Mouse (Mus musculus): ENCODE data around the gene Fahd2a. TPM values are rescaled to one million over a fixed set of nuclear protein-coding genes. Genes with fewer than 3 reads are reported as not detected.
A peak's percentile ranks its signal among the peaks of the same experiment; 100 is the strongest.

Fahd2a gene
- polyA plus RNA-seq, 1 experiment from 2014 or later: 14.0 TPM

DNA sequence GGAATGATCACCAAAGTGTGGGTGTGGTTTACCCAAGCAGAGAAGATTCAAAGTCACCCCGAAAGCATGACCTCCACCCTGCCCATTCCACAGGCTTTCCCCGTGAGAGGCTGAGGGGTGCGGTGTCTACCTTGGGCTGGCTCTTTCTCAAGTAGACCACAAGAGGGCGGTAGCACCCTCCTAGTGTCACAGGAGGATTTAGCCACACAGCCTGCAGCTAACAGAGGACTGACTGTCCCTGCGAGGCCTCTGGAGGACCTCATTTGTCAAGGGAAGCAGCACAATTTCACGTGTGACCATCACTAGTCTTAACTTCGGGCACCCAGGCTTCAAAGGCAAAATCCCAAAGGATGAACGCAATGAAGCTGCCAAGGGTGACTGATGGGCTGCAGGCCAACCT, 17.9 kb upstream of the Fahd2a start:
- H3K27me3 ChIP-seq: peaks cover 25% of the 10 kb centered on the region
- H3K4me3 ChIP-seq (replicated peaks): no peak overlapping the region
- H3K9ac ChIP-seq: no peak overlapping the region
- no peaks in the 10 kb centered on the region for H3K9me3 ChIP-seq (replicated peaks)
- no peaks in the 10 kb centered on the region for H3K36me3 ChIP-seq (replicated peaks)
- no peaks in the 10 kb centered on the region for H3K4me1 ChIP-seq (replicated peaks)
- no peak overlapping the region for H3K4me2 ChIP-seq
- 8% methylated on average over 8 of the region's 8 CpGs for WGBS (ENCODE audit: insufficient replicate concordance)
- no peak overlapping the region for H3K27ac ChIP-seq (replicated peaks)
- ATAC-seq (ENCODE audit: insufficient read depth): no peak

DNA sequence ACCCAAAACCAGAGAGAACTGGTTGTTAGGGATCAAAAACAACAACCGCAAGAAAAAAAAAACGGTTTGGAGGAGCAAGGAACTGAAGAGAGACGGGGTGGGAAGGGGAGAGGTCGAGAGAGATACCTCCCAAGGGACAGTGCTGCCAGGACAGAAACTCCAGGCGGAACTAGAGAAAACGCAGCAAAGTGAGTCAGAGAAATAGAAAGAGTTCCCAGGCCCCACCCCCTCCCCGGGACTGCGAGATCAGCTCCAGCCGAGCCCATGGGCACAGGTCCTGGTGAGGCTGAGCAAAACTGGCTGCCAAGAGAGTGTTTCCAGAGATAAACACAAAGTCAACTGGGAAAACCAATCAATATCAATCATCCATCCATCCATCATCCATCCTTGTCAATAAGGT, 17.0 kb upstream of the Fahd2a start:
- Histone ChIP-seq H3K4me3 (replicated peaks) (no peak overlapping the region), H3K36me3 (replicated peaks) (no peaks in the 10 kb centered on the region), H3K27ac (replicated peaks) (no peak overlapping the region), H3K4me2 (no peak overlapping the region), H3K27me3 (peaks cover 30% of the 10 kb centered on the region), H3K9me3 (replicated peaks) (no peaks in the 10 kb centered on the region), H3K4me1 (replicated peaks) (no peaks in the 10 kb centered on the region), H3K9ac (no peak overlapping the region)
- 44% methylated on average over 9 of the region's 9 CpGs for WGBS (ENCODE audit: insufficient replicate concordance)
- ATAC-seq (ENCODE audit: insufficient read depth): no peak

DNA sequence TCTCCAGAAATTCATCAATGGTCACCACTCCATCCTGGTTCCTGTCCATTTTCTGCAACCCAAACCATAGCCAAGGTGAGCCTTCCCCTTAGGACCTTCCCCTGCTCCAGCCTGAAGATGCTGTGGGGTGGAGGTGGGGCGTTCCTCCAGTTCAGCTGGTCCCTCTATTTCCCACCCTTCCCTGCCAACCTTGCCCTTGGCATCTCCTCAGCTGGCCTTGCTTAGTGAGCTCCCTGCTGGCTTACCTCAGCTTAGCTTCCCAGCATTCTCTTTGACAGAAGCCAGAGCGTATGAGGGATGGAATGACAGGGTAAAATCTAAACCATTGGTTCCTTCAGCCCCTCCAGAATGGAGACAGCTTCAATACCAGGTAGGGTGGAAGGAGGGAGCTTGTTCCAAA, 15.0 kb upstream of the Fahd2a start:
- no peak overlapping the region for H3K27ac ChIP-seq (replicated peaks)
- WGBS (ENCODE audit: insufficient replicate concordance): 67% methylated on average over 2 of the region's 2 CpGs

DNA sequence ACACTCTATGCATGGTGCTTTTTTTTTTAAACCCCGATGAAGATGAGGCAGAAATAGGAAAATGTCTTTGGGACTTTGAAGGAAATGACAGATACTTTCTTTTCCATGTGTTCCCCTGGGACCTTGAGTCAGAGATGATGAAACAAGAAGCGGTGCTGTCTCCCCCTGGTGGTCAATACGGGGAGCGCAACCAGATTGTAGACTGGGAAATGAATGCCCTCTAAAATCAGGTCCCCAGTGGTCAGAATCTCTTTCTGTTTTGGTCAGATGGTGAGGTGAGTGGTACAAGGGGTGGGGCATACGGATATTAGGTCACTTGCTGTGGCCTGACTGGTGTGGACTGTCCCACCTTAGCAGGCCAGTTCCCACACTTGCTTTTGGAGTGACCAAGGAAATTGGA, 9.4 kb upstream of the Fahd2a start:
- no peak overlapping the region for H3K27ac ChIP-seq (replicated peaks)
- no peak overlapping the region for H3K4me2 ChIP-seq
- H3K9me3 ChIP-seq (replicated peaks): no peaks in the 10 kb centered on the region
- H3K36me3 ChIP-seq (replicated peaks): no peaks in the 10 kb centered on the region
- H3K27me3 ChIP-seq: peaks cover 37% of the 10 kb centered on the region
- no peak overlapping the region for H3K4me3 ChIP-seq (replicated peaks)
- H3K4me1 ChIP-seq (replicated peaks): peaks cover 44% of the 10 kb centered on the region
- WGBS (ENCODE audit: insufficient replicate concordance): 3% methylated on average over 5 of the region's 5 CpGs
- no peak for ATAC-seq (ENCODE audit: insufficient read depth)
- no peak overlapping the region for H3K9ac ChIP-seq

More for the DNA sequence above, 15.0 kb upstream of the Fahd2a start:
- no peaks in the 10 kb centered on the region for H3K4me1 ChIP-seq (replicated peaks)
- H3K4me3 ChIP-seq (replicated peaks): no peak overlapping the region
- no peak overlapping the region for H3K4me2 ChIP-seq
- no peaks in the 10 kb centered on the region for H3K36me3 ChIP-seq (replicated peaks)
- ATAC-seq (ENCODE audit: insufficient read depth): no peak
- H3K9me3 ChIP-seq (replicated peaks): no peaks in the 10 kb centered on the region
- no peak overlapping the region for H3K9ac ChIP-seq
- peaks cover 31% of the 10 kb centered on the region for H3K27me3 ChIP-seq

DNA sequence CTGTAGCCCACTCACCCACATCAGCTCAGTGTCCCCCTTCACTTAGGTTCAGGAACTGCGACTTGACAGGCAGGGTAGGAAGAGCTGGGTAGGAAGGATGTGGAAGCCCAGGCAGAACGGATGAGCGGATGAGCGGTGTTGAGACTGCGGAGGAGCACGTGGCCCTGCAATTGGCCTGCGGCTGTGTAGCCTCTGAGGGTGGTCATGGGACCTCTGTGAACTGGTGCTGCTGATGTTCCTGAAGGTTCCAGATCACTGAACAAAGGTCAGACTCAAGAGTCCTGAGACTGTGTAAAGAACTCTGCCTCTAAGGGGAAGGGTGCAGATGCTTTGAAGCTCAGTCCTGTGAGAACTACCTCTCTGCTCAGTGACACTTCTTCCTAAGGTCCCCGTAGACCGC, 8.8 kb upstream of the Fahd2a start:
- Histone ChIP-seq H3K9me3 (replicated peaks) (no peaks in the 10 kb centered on the region), H3K4me1 (replicated peaks) (peaks cover 44% of the 10 kb centered on the region), H3K27me3 (peaks cover 37% of the 10 kb centered on the region), H3K4me3 (replicated peaks) (no peak overlapping the region), H3K27ac (replicated peaks) (no peak overlapping the region), H3K9ac (no peak overlapping the region), H3K4me2 (no peak overlapping the region), H3K36me3 (replicated peaks) (no peaks in the 10 kb centered on the region)
- 73% methylated on average over 9 of the region's 9 CpGs for WGBS (ENCODE audit: insufficient replicate concordance)
- ATAC-seq (ENCODE audit: insufficient read depth): no peak

DNA sequence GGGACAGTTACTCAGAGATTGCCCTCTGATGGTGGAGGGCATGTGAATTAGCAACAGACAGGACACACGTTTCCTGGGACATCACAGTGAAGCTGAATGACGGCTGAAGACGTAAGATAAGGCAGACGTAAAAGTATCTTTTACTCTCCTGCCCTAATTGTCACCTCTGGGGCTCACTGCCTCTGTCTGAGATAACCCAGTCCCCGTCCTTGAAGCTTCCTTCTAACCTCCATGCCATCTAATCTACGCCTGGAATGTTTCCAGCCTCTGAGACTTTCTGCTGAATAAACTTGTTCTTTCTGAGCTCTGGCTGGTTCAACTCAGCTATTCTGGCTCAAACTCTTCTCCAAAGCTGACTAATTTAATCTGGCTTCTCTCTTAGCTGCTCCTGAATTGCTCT, 7.4 kb upstream of the Fahd2a start:
- Histone ChIP-seq H3K27ac (replicated peaks) (0 out of 2 replicates have a peak overlapping the region, but pooled peaks have one; percentile 16), H3K9ac (no peak overlapping the region), H3K4me1 (replicated peaks) (peaks cover 49% of the 10 kb centered on the region), H3K36me3 (replicated peaks) (no peaks in the 10 kb centered on the region), H3K4me3 (replicated peaks) (no peak overlapping the region), H3K27me3 (peaks cover 26% of the 10 kb centered on the region), H3K4me2 (peak overlapping the region; percentile 36), H3K9me3 (replicated peaks) (no peaks in the 10 kb centered on the region)
- 6% methylated on average over 6 of the region's 6 CpGs for WGBS (ENCODE audit: insufficient replicate concordance)
- ATAC-seq (ENCODE audit: insufficient read depth): peak; percentile 78

DNA sequence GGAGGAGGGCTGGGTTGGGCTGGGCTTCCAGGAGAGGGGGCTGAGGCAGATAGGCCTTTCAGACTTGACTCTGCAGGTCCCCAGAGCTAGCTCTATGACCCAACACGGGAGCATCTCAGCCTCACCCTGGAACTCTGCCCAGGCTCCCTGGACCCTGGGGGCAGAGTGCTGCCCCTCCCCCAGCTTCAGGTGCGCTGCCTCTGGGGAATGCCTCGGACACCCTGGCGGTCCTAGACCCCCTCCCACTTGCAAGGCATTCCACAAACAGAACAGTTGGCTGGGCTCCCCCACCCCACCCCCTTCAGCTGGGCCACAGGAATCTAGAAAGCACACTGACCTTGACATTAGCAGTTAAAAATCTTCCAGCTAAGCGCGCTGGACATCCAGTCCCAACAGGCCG, 5.3 kb upstream of the Fahd2a start:
- Histone ChIP-seq H3K27ac (replicated peaks) (no peak overlapping the region), H3K4me3 (replicated peaks) (no peak overlapping the region), H3K9me3 (replicated peaks) (no peaks in the 10 kb centered on the region), H3K27me3 (peaks cover 26% of the 10 kb centered on the region), H3K9ac (no peak overlapping the region), H3K4me1 (replicated peaks) (peaks cover 62% of the 10 kb centered on the region), H3K4me2 (no peak overlapping the region), H3K36me3 (replicated peaks) (no peaks in the 10 kb centered on the region)
- ATAC-seq (ENCODE audit: insufficient read depth): no peak
- 51% methylated on average over 7 of the region's 7 CpGs for WGBS (ENCODE audit: insufficient replicate concordance)

DNA sequence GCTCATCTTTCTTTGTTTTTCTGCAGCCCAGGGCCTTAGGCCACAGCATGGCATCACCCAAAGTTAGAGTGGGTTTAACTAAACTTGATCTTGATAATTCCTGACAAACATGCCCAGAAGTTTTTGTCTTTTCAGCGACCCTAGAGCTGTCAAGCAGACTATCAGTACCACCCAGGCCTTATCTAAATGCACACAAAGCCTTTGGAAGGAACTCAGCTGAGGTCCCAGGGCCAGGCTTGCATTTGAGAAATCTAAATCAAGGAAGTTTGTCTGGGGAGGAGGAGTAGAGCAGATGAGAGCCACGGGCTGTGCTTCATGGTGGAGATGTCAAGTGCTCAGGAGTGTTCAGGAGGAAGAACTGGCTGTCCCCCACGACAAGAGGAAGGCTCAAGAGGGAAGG, 2.5 kb upstream of the Fahd2a start:
- Histone ChIP-seq H3K4me2 (no peak overlapping the region), H3K4me3 (replicated peaks) (no peak overlapping the region), H3K9ac (no peak overlapping the region), H3K27ac (replicated peaks) (no peak overlapping the region), H3K9me3 (replicated peaks) (no peaks in the 10 kb centered on the region), H3K36me3 (replicated peaks) (no peaks in the 10 kb centered on the region), H3K4me1 (replicated peaks) (peaks cover 67% of the 10 kb centered on the region), H3K27me3 (peaks cover 8% of the 10 kb centered on the region; the same call in 1 of the 2 replicates)
- 9% methylated on average over 3 of the region's 3 CpGs for WGBS (ENCODE audit: insufficient replicate concordance)
- ATAC-seq (ENCODE audit: insufficient read depth): peak; percentile 7; the same call in 1 of the 2 replicates

DNA sequence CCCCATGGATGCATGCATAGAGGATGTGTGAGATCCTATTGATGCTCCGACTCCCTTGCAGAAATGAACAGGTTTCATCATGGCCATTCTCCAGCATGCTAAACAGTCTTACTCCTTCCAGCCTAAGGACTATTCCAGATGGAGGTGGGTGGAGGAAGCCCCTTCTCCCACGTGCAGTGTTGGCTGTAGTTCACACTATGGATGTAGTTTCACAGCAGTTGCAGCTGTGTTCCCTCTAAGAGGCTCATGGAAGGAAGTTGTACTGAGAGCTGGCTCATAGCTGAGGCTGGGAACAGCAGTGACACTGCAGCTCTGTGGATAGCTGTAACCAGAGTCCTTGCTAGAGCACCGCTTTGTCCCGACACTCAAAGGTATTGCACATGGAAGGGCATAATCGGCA, 6.7 kb downstream of the Fahd2a start:
- ATAC-seq (ENCODE audit: insufficient read depth): no peak
- H3K4me2 ChIP-seq: no peak overlapping the region
- no peak overlapping the region for H3K4me3 ChIP-seq (replicated peaks)
- H3K36me3 ChIP-seq (replicated peaks): peaks cover 35% of the 10 kb centered on the region
- H3K27ac ChIP-seq (replicated peaks): no peak overlapping the region
- H3K4me1 ChIP-seq (replicated peaks): peaks cover 32% of the 10 kb centered on the region
- WGBS (ENCODE audit: insufficient replicate concordance): 72% methylated on average over 5 of the region's 5 CpGs
- no peaks in the 10 kb centered on the region for H3K27me3 ChIP-seq
- no peaks in the 10 kb centered on the region for H3K9me3 ChIP-seq (replicated peaks)
- H3K9ac ChIP-seq: no peak overlapping the region

DNA sequence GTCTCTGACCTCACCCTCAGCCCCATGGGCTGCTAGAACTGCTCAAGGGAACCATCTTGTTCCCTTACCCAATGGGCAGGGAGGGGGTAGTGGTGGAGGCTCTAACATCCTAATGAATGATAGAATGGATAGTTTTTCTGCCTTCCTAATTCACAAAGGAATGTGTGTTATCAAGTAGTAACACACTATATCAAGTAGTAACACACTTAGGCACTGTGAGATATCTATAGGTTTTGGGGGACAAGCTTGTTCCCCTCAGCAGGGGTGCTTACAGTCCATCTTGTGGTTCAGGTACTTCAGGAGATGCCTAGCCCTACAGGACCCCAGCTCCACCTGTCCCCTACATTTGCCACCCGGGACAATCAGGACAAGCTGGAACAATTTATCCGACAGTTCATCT, 8.8 kb downstream of the Fahd2a start:
- ATAC-seq (ENCODE audit: insufficient read depth): peak; percentile 56
- H3K36me3 ChIP-seq (replicated peaks): peaks cover 35% of the 10 kb centered on the region
- H3K4me1 ChIP-seq (replicated peaks): peaks cover 32% of the 10 kb centered on the region
- WGBS (ENCODE audit: insufficient replicate concordance): 75% methylated on average over 2 of the region's 2 CpGs
- no peaks in the 10 kb centered on the region for H3K27me3 ChIP-seq
- 0 out of 2 replicates have a peak overlapping the region, but pooled peaks have one; percentile 31 for H3K27ac ChIP-seq (replicated peaks)
- no peak overlapping the region for H3K4me3 ChIP-seq (replicated peaks)
- H3K9ac ChIP-seq: no peak overlapping the region
- H3K4me2 ChIP-seq: no peak overlapping the region
- no peaks in the 10 kb centered on the region for H3K9me3 ChIP-seq (replicated peaks)

DNA sequence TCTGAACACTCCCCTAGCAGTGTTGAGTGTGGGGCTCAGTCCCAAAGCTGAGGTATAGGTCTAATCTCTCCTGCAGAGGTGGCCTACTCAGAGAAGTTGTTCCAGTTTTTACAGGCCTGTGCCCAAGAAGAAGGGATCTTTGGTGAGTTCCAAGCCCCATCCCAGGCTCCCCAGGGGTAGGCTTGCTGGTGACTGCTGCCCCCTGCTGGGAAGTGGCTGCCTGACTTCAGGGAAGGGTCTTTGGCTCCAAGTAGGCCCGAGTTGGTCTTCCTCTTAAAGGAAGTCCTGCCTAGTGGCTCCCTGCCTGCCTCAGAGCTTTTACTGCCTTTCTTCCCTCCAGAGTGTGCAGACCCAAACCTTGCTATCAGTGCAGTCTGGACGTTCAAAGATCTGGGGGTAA, 9.2 kb downstream of the Fahd2a start:
- Histone ChIP-seq H3K9me3 (replicated peaks) (no peaks in the 10 kb centered on the region), H3K27me3 (no peaks in the 10 kb centered on the region), H3K4me1 (replicated peaks) (peaks cover 32% of the 10 kb centered on the region), H3K36me3 (replicated peaks) (peaks cover 35% of the 10 kb centered on the region), H3K4me3 (replicated peaks) (no peak overlapping the region), H3K4me2 (no peak overlapping the region), H3K27ac (replicated peaks) (no peak overlapping the region), H3K9ac (no peak overlapping the region)
- WGBS (ENCODE audit: insufficient replicate concordance): 8% methylated on average over 2 of the region's 2 CpGs
- ATAC-seq (ENCODE audit: insufficient read depth): peak; percentile 31

Data from liver, embryonic 15.5 days (tissue).